Mouse (Mus musculus): ENCODE data around the gene Polr1a. TPM values are rescaled to one million over a fixed set of nuclear protein-coding genes. Genes with fewer than 3 reads are reported as not detected.

Gene Polr1a
- polyA plus RNA-seq (2012; rRNA removed) = 16.3 and 18.0 TPM in 2 replicates

GRCm38 (mm10) chr6:71908481-71909381, at the start of gene Polr1a, which contains the start of gene Ptcd3:
Polr1a (plus strand) TSS chr6:71909053.
Ptcd3 (minus strand) TSS chr6:71908750.

Other genes starting within 250 kb of the Polr1a start
- gene Reep1, start 201.5 kb upstream of the Polr1a start, polyA plus RNA-seq (2012; rRNA removed) = 159 and 160 TPM in 2 replicates
- 16.4 and 18.7 TPM in 2 replicates for gene Mrpl35, start 82.1 kb upstream of the Polr1a start, polyA plus RNA-seq (2012; rRNA removed)
- gene Immt, start 77.7 kb upstream of the Polr1a start, polyA plus RNA-seq (2012; rRNA removed) = 85.9 and 86.5 TPM in 2 replicates
- gene Ptcd3, start 303 bp upstream of the Polr1a start, polyA plus RNA-seq (2012; rRNA removed) = 60.5 and 61.1 TPM in 2 replicates
- gene St3gal5, start 188.5 kb downstream of the Polr1a start, polyA plus RNA-seq (2012; rRNA removed) = 28.6 and 32.2 TPM in 2 replicates

All from central nervous system, embryonic 14 days (tissue).